Mouse (Mus musculus): ENCODE data around the gene Ttc17. TPM values are rescaled to one million over a fixed set of nuclear protein-coding genes. Genes with fewer than 3 reads are reported as not detected.

The Ttc17 gene
- polyA plus RNA-seq, 1 experiment from 2014 or later: 5.5 TPM

DNA sequence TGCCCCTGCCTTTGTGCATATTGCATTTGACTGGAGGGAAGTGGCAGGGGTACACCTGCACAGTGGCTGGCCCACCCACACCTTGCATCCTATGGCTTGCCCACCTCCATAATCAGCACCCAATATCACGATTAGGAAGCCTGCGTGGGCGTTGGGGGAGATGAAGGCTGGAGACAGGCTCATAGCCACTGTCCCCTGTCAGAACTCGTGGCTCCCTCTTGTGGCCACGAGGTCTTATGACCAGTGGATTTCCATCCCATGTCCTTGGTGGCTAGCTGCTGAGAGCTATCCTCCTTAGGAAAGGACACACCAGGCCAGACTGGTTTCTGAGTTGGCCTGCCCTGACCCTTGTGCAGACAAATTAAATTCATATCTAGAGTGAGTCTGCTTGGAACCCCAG is 116.0 kb downstream of the Ttc17 start:
- Histone ChIP-seq H3K4me2 (no peak overlapping the region), H3K27ac (no peak overlapping the region), H3K36me3 (no peaks in the 10 kb centered on the region), H3K4me3 (replicated peaks) (no peak overlapping the region), H3K27me3 (peaks cover 23% of the 10 kb centered on the region), H3K9ac (no peak overlapping the region), H3K4me1 (replicated peaks) (no peaks in the 10 kb centered on the region), H3K9me3 (replicated peaks) (no peaks in the 10 kb centered on the region)
- ATAC-seq (ENCODE audit: low read depth) (no peak), DNase-seq (peak; percentile 3)
- 5% methylated on average over 5 of the region's 5 CpGs for WGBS (ENCODE audit: insufficient replicate concordance)

DNA sequence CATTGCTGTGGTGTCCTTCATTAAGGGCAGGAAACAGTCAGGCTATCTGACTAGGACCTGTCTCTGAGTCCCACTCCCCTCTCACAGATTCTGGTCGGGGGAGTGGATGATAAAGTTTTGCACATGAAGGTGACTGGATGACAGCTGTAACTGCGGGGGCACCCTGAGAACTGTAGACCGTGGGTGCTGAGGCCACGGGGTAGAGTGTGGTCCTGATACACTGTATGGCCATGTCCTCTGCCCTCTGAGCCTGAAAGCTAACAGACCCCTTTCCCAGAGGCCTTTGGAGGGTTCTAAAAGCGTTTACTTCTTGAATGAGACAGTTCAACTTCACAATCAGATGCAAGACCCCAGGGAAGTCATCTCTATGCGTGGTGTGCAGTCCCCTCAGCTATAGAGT is 116.8 kb downstream of the Ttc17 start:
- Histone ChIP-seq H3K4me3 (replicated peaks) (no peak overlapping the region), H3K9me3 (replicated peaks) (no peaks in the 10 kb centered on the region), H3K4me2 (no peak overlapping the region), H3K27ac (no peak overlapping the region), H3K9ac (no peak overlapping the region), H3K27me3 (peaks cover 23% of the 10 kb centered on the region), H3K4me1 (replicated peaks) (no peaks in the 10 kb centered on the region), H3K36me3 (no peaks in the 10 kb centered on the region)
- WGBS (ENCODE audit: insufficient replicate concordance): 57% methylated on average over 6 of the region's 6 CpGs
- ATAC-seq (ENCODE audit: low read depth): no peak
- DNase-seq: no peak

DNA sequence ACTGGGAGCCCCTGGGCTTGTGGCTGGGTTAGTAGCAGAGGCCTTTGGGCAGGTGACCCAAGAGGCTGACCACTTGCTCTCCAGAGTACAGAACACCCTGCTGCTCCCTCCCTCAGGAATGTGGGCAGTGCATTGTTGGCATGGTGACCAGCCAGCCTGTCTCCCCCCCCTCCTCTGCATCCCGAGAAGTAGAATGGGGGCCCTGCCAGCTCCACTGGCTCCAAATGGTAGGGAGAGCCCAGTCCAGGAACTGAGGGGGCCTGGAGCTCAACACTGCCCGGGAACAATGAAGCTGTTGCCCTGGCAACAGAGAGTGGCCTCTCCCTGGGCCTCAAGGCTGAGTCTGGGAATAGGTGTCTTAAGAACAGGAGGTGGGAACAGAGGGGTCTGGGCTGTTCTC is 117.3 kb downstream of the Ttc17 start:
- Histone ChIP-seq H3K9ac (no peak overlapping the region), H3K4me1 (replicated peaks) (no peaks in the 10 kb centered on the region), H3K9me3 (replicated peaks) (no peaks in the 10 kb centered on the region), H3K27ac (no peak overlapping the region), H3K36me3 (no peaks in the 10 kb centered on the region), H3K4me3 (replicated peaks) (no peak overlapping the region), H3K27me3 (peaks cover 23% of the 10 kb centered on the region), H3K4me2 (no peak overlapping the region)
- no peak for DNase-seq
- ATAC-seq (ENCODE audit: low read depth): no peak
- WGBS (ENCODE audit: insufficient replicate concordance): 3% methylated on average over 2 of the region's 2 CpGs

DNA sequence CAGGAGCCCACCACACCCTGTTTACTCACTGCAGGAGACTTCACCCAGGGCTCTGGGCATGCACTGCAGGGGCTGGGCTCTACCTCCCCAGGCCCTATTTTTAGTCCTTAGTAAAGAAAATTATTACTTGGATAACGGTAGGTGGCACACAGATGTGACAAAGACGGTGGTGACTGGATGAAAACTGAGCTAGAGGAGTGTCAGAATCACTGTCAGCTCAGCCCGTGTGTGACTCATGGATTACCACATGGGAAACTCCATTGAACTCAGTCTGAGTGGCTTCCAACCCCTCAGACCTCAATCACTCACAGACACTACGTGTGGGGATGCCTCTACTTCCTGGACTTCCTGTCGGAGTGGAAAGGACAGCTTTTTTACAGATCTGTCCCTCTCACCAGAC is 118.4 kb downstream of the Ttc17 start:
- ATAC-seq (ENCODE audit: low read depth): no peak
- no peaks in the 10 kb centered on the region for H3K4me1 ChIP-seq (replicated peaks)
- WGBS (ENCODE audit: insufficient replicate concordance): 31% methylated on average over 5 of the region's 5 CpGs
- no peak overlapping the region for H3K27ac ChIP-seq
- no peaks in the 10 kb centered on the region for H3K9me3 ChIP-seq (replicated peaks)
- no peak overlapping the region for H3K9ac ChIP-seq
- no peak for DNase-seq
- H3K27me3 ChIP-seq: peaks cover 23% of the 10 kb centered on the region
- no peak overlapping the region for H3K4me2 ChIP-seq
- H3K36me3 ChIP-seq: no peaks in the 10 kb centered on the region
- no peak overlapping the region for H3K4me3 ChIP-seq (replicated peaks)

DNA sequence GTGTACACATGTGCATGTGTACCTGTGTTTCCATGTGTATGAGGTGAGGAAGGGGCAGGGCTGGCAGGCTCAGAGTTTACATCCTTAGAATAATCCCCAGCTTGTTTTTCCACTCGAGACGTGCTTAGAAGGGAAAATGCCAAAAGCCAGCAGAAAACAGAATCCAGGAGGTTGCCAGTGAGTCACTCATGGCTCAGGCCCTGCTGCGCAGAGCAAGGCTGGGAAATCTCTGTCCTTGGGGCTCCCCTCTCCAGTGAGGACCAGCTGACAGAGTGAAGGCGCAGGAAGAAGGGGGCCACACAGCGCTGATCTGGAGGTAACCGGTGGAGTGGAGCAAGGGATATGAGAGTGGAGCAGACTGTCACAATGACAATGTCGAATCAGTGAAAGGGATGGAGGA is 119.1 kb downstream of the Ttc17 start:
- Histone ChIP-seq H3K4me3 (replicated peaks) (no peak overlapping the region), H3K9me3 (replicated peaks) (no peaks in the 10 kb centered on the region), H3K27me3 (peaks cover 23% of the 10 kb centered on the region), H3K9ac (no peak overlapping the region), H3K4me2 (no peak overlapping the region), H3K27ac (no peak overlapping the region), H3K36me3 (no peaks in the 10 kb centered on the region), H3K4me1 (replicated peaks) (no peaks in the 10 kb centered on the region)
- ATAC-seq (ENCODE audit: low read depth) (no peak), DNase-seq (no peak)
- WGBS (ENCODE audit: insufficient replicate concordance): 70% methylated on average over 7 of the region's 7 CpGs

DNA sequence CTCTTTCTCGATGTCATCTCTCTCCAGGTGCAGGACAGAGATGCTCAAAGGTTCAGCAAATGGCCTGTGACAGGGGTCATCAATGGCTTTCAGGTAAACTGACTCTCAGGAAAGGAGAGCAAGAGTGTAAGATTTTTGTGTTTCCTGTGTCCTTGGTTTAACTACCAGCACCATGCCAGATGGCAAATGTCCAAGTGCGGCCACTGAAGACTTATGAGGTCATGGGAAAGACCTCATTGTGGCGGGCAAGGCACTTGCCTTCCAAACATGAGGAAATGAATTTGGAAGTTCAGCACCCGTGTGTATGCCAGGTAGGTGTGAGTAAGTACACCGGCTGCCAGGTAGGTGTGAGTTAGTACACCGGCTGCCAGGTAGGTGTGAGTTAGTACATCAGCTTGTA is 123.0 kb downstream of the Ttc17 start:
- no peak overlapping the region for H3K4me2 ChIP-seq
- no peak overlapping the region for H3K9ac ChIP-seq
- H3K27ac ChIP-seq: no peak overlapping the region
- no peaks in the 10 kb centered on the region for H3K9me3 ChIP-seq (replicated peaks)
- 65% methylated on average over 6 of the region's 6 CpGs for WGBS (ENCODE audit: insufficient replicate concordance)
- no peak for ATAC-seq (ENCODE audit: low read depth)
- no peaks in the 10 kb centered on the region for H3K36me3 ChIP-seq
- H3K4me3 ChIP-seq (replicated peaks): no peak overlapping the region
- H3K27me3 ChIP-seq: peaks cover 21% of the 10 kb centered on the region
- DNase-seq: no peak
- H3K4me1 ChIP-seq (replicated peaks): no peaks in the 10 kb centered on the region

DNA sequence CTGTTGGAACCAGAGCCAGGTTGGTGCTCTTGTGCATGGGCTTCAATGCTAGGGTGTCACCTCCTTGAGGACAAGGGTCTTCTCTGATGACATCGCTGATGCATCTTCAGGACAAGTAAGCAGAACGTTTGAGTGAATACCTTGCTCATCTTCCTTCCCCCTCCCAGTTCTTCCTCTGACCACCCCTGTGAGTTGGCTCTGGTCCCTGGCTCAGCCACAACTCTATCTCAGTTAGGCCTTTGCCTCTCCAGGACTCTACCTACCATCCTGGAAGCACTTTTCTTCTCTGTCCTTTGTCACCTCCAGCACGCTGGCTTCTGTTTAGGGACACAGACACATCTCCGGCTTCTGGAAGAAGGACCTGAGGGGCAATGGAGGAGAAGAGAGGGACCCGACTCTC is 126.9 kb downstream of the Ttc17 start:
- peaks cover 29% of the 10 kb centered on the region for H3K27me3 ChIP-seq
- ATAC-seq (ENCODE audit: low read depth) (no peak), DNase-seq (no peak)
- no peaks in the 10 kb centered on the region for H3K9me3 ChIP-seq (replicated peaks)
- 58% methylated on average over 5 of the region's 5 CpGs for WGBS (ENCODE audit: insufficient replicate concordance)
- H3K4me3 ChIP-seq (replicated peaks): no peak overlapping the region
- H3K4me1 ChIP-seq (replicated peaks): no peaks in the 10 kb centered on the region
- H3K9ac ChIP-seq: no peak overlapping the region
- H3K36me3 ChIP-seq: no peaks in the 10 kb centered on the region
- H3K27ac ChIP-seq: no peak overlapping the region
- H3K4me2 ChIP-seq: no peak overlapping the region

DNA sequence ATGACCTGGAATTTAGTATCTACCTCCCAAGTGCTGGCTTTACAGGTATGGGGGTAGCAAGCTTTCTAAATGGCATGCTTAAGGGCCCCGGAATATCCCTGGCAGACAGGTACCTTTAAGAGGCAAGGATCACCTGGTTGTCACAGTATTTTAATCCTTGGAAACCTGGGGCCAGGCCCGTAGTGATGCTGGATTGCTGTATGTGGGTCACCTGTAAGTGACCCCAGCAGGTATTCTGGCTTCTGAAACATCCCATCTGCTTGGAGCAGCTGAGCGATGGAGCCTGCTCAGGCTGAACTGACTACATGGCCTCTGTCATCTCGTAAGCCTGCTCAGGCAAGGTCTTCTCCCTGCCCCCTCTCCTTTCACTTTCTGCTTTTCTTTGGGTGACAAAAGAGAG is 130.4 kb downstream of the Ttc17 start:
- ATAC-seq (ENCODE audit: low read depth) (no peak), DNase-seq (no peak)
- 57% methylated on average over 4 of the region's 4 CpGs for WGBS (ENCODE audit: insufficient replicate concordance)
- H3K36me3 ChIP-seq: no peaks in the 10 kb centered on the region
- H3K27me3 ChIP-seq: peaks cover 64% of the 10 kb centered on the region
- H3K9me3 ChIP-seq (replicated peaks): no peaks in the 10 kb centered on the region
- H3K9ac ChIP-seq: no peak overlapping the region
- H3K27ac ChIP-seq: no peak overlapping the region
- H3K4me3 ChIP-seq (replicated peaks): no peak overlapping the region
- H3K4me2 ChIP-seq: no peak overlapping the region
- H3K4me1 ChIP-seq (replicated peaks): peaks cover 9% of the 10 kb centered on the region

DNA sequence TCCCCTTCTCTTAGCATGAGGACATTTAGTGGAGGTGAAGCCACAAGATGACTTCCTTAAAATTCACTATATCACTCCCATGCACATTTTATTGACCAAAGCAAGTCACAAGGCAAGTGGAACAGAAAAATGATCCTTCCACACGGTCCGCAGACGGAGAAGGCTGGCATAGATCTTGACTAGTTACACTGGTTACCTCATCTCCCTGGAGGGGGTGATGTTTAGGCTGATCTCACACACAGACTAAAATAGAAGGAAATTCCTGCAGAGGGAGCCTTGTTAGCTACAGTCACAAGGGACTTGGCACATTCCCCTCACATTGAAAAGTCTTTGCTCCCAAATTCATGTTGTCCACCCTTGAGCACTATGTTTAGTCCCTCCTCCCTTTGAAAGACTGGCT is 130.8 kb downstream of the Ttc17 start:
- peaks cover 63% of the 10 kb centered on the region for H3K27me3 ChIP-seq
- DNase-seq (no peak), ATAC-seq (ENCODE audit: low read depth) (no peak)
- H3K9me3 ChIP-seq (replicated peaks): no peaks in the 10 kb centered on the region
- no peak overlapping the region for H3K4me2 ChIP-seq
- no peak overlapping the region for H3K27ac ChIP-seq
- H3K9ac ChIP-seq: no peak overlapping the region
- WGBS (ENCODE audit: insufficient replicate concordance): 69% methylated on average over 3 of the region's 3 CpGs
- peaks cover 9% of the 10 kb centered on the region for H3K4me1 ChIP-seq (replicated peaks)
- no peak overlapping the region for H3K4me3 ChIP-seq (replicated peaks)
- H3K36me3 ChIP-seq: no peaks in the 10 kb centered on the region

DNA sequence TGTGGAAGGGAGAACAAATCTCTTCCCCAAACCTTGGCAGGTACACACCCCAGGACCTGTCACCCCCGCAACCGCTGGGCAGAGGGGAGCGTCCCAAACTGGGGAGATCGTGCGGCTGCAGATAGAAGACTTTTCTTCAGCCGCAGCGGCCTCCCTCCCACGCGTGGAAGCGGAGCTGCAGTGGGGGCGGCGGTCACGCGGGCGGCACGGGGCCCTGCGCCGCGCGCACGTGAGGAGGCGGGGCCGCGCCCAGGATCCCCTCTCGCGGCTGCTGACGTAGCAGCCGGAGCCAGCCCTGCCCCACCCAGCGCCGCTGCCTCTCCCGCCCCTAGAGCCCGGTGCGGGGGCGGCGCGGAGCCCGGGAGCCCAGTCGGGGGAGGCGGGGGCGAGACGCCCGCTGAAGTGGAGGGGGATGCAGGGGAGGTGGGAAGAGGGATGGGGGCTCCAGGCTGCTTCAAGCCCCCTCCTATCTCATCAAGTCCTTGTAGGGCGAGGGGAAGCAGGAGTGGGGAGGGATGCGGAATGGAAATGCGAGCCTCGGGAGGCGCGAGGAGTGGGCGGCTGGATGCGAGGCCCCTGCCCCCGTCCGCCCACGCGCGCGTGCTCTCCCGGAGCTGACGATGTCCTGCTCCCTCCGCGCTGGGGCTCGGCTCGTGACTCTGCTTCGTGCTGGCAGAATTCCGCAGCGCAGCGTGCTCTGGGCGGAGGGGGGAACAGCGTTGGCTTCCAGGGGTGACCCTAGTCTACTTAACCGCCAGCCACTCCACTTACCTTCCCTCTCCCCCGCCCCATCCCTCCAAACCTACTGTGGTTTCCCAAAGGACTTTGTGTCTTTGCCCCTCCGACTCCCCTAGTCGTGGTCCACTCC is 133.1 kb downstream of the Ttc17 start:
- Histone ChIP-seq H3K27ac (no peak overlapping the region), H3K9ac (peak overlapping the region; percentile 28; the same call in 1 of the 2 replicates)
- WGBS (ENCODE audit: insufficient replicate concordance): 1% methylated on average over 67 of the region's 72 CpGs

DNA sequence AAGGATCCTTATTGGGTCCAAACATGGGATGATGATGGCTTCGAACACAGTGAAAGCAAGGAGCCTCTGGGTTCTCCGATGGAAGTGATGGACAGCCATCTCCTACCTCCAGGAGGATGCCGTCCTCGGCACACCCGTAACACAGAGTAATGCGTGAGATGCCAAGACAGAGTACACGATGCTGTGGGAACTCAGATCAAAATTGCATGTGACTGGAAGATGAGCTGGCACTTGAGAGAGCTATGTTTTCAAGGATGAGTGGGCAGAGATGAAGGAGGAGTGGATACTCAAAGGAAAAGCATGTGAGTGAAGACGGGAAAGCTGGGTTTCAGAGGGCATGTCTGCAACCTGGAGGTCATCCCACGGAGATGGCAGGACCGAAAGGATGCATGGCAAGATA is 135.3 kb downstream of the Ttc17 start:
- no peak for ATAC-seq (ENCODE audit: low read depth)
- Histone ChIP-seq H3K27me3 (peaks cover 70% of the 10 kb centered on the region), H3K36me3 (no peaks in the 10 kb centered on the region), H3K4me3 (replicated peaks) (no peak overlapping the region), H3K4me2 (no peak overlapping the region), H3K9me3 (replicated peaks) (no peaks in the 10 kb centered on the region), H3K9ac (no peak overlapping the region), H3K27ac (no peak overlapping the region), H3K4me1 (replicated peaks) (peaks cover 9% of the 10 kb centered on the region)
- 73% methylated on average over 10 of the region's 10 CpGs for WGBS (ENCODE audit: insufficient replicate concordance)
- DNase-seq: no peak

More for the DNA sequence above, 133.1 kb downstream of the Ttc17 start:
- no peaks in the 10 kb centered on the region for H3K9me3 ChIP-seq (replicated peaks)
- peak overlapping the region; percentile 73 for H3K4me2 ChIP-seq
- ATAC-seq (ENCODE audit: low read depth) (peak; percentile 74), DNase-seq (peak; percentile 40)
- peak overlapping the region; percentile 52 for H3K4me3 ChIP-seq (replicated peaks)
- peaks cover 9% of the 10 kb centered on the region for H3K4me1 ChIP-seq (replicated peaks)
- peaks cover 62% of the 10 kb centered on the region for H3K27me3 ChIP-seq
- no peaks in the 10 kb centered on the region for H3K36me3 ChIP-seq

DNA sequence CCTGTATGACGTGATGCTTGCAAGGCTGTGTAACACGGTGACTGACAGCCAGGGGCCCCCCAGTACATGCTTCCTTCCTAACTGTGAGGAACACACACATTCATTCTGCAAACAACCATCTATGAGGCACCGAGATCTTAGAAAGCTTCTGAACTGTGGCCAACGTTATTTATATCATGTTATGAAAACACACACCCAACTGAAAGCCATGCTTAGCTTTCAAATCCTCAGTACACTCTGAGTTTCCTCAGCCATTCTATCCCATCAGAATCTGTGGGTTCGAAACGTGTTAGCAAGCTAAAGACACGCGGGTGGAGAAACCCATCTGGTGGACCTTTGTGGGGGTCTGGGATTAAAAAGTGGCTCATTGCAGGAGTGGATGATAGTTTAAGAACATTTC is 137.7 kb downstream of the Ttc17 start:
- Histone ChIP-seq H3K36me3 (no peaks in the 10 kb centered on the region), H3K4me2 (no peak overlapping the region), H3K27ac (no peak overlapping the region), H3K27me3 (peaks cover 70% of the 10 kb centered on the region), H3K9ac (no peak overlapping the region), H3K4me1 (replicated peaks) (peaks cover 22% of the 10 kb centered on the region), H3K4me3 (replicated peaks) (no peak overlapping the region), H3K9me3 (replicated peaks) (no peaks in the 10 kb centered on the region)
- ATAC-seq (ENCODE audit: low read depth) (no peak), DNase-seq (no peak)
- 64% methylated on average over 8 of the region's 8 CpGs for WGBS (ENCODE audit: insufficient replicate concordance)

All from liver, embryonic 13.5 days (tissue).